Mouse (Mus musculus) adrenal gland, adult 2 months (tissue): Measurements from ENCODE around the gene E030025P04Rik. TPM values are rescaled to one million over a fixed set of nuclear protein-coding genes. Genes with fewer than 3 reads are reported as not detected.
A peak's percentile ranks its signal among the peaks of the same experiment; 100 is the strongest.

Source experiments
- DNase-seq: peaks from one replicate; pipeline ENCODE4 v3.0.0; 2021
- long read RNA-seq: library from polyadenylated mRNA; stranded (forward); transcript quantifications from one replicate; pipeline ENCODE4 v2.0.0, GENCODE M21; 2021
- polyA plus RNA-seq: library from polyadenylated mRNA; depleted of rRNA; stranded (reverse); fragments of >200 nt; gene quantifications from 2 replicates; pipeline ENCODE4 v1.2.3, GENCODE M21; 2012; rRNA removed
- total RNA-seq, 2 experiments: library from RNA; stranded (reverse); gene quantifications; 2 replicates each; pipeline ENCODE4 v1.2.3; 2021

Gene E030025P04Rik
- total RNA-seq: not detected
- not detected in 2 replicates for polyA plus RNA-seq
- long read RNA-seq: 0 reads

- DNase-seq: peak; percentile 31
These were observed at the start of gene E030025P04Rik for GRCm38 (mm10) chr11:109144236-109144635. TSS of gene E030025P04Rik (minus strand) at chr11:109144369.

DNA sequence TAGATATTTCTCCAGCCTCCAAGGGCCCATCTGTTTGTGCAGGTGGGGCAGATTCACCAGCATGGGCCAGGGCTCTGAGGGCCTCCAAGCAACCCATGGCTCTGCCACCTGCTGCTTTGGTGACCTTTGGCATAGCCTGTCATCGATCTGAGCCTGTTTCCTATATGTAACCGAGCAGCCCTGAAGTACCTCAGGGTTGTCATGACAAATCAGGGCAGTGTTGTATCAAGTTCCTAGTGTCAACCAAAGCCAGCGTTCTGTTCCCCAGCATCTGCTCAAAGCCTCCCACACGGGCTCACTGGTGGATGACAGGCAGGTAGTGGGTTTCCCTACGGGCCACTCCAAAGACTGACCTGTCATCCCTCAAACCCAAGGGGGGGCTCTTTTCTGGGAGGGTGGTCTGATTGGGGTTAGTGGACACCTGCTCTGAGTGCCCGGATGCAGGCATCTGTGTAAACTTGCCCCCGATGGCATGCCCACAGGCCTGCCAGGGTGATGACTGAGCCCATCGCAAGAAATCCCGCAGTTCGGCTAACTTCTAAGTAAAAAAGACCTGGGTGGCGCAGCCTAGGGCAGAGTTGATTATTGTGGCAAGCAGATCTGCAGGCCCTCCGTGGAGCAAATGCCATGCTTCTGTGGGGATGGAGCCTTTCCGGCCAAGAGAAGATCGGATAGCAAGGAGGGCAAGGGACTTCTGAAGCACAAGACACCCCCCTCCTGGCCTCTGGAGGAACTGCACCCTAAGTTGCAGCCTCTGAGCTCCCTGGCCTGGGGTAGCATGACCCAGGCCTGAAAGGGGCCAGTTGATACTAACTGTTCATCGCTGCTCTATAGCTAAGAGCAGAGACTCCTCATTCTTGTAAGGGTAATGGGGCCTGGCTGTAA is 48.7 kb upstream of the E030025P04Rik start:
- DNase-seq: peak; percentile 83

DNA sequence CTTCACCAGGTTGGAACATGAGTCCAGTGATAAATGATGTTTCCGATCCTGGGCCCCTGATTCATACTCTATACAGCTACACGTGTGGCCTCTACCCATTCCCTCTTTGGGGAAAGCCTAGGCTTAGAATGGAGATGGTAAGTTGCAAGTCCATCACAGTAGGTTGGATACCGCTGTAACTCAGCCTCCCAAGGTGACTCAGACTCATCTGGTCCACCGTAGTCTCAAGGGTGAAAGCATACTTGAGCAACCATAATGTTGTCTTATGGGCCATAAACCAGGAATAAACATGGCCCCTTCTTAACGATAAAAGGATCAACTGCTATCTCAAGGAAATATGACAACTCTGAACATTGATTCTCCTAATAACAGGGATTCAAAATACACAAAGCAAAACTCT is 44.1 kb upstream of the E030025P04Rik start:
- no peak for DNase-seq

DNA sequence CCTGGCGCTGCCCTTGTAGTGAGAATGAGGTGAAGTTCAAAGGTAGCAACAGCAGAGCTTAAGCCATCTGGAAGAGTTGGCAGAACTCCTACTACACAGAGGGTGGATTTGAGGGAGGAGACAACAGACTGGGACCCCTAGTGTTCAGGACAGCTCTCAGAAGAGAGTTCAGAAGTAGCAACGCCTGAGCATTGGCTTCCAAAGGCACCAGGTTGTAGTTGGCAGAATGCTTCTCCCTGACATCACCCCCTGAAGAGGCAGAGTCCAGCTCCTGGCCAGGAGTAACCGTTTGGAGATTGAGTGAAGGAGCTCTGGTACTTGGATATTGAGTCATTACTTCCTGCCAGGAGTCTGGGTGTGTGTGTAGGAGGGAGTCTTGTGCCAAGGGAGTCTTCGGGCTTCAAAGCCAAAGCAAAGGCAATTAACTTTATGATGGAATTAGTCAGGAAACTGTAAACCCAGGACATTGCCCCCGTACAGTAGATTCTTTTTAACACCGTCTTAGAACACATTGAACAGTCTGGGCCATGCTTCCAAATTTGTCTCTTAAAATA is 43.5 kb upstream of the E030025P04Rik start:
- no peak for DNase-seq

- DNase-seq: no peak
These were observed 36.9 kb upstream of the E030025P04Rik start for GRCm38 (mm10) chr11:109181118-109181517.

DNA sequence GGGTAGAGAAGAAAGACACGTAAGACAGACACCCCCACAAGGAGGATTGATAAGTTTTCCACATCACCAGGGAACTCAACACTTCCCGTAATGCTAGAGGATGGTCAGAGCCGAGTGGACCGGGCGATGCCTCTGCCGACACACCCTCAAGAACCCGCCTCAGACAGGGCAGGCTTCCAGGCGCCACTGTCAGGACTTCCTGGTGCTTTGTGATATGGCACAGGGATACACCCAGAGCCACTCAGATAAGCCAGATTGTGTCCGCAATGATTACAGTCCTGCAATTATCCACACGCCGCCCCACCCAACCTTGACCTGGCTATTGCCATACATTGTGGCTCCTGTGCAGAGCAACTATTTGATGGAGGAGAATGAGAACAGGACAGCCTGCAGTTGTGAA is 36.1 kb upstream of the E030025P04Rik start:
- no peak for DNase-seq

GRCm38 (mm10) chr11:109178788-109179518 is 34.8 kb upstream of the E030025P04Rik start:
- DNase-seq: peak; percentile 57

GRCm38 (mm10) chr11:109175376-109175969 is 31.3 kb upstream of the E030025P04Rik start:
- no peak for DNase-seq

- DNase-seq: no peak
These were observed 28.1 kb upstream of the E030025P04Rik start for GRCm38 (mm10) chr11:109172224-109172623.

DNA sequence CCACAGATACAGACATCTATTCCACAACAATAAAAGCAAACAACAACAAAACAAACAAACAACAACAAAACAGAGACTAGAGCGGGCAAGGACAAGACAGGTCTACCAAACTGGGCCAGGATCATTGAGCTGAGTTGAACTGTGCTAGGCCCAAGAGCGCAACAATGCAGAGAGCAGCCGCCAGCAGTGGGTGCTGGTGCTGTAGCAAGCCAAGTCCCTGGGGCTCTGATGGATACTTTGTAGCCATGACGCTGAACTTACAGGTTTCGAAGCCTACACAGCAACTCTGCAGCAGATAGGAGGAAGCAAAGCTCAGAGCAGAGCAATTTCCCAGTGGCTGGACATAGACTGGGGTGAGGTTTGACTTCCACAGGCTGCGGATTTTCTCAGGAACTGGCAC is 26.6 kb upstream of the E030025P04Rik start:
- no peak for DNase-seq

- DNase-seq: no peak
These were observed 13.5 kb upstream of the E030025P04Rik start for GRCm38 (mm10) chr11:109157694-109158093.

GRCm38 (mm10) chr11:109144890-109145341 is 747 bp upstream of the E030025P04Rik start:
- no peak for DNase-seq

DNA sequence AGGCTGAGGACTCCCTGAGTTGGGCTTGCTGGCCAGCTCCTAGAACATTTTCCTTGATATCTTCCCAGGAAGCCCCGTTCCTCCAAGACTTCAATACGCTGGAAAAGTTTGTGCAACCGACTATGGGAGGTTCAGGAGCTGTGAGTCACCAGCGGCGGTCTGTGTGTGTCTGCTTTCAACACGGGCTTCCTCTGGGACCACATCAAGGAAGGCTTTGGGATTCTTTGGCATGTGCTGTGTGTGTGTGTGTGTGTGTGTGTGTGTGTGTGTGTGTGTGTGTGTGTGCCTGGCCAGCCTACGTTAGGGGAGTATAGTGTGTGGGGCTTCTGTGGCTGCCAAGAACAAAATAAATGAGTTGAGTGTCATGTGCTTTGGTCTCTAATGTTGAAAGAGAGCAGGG is 17.7 kb downstream of the E030025P04Rik start:
- DNase-seq: peak; percentile 73

DNA sequence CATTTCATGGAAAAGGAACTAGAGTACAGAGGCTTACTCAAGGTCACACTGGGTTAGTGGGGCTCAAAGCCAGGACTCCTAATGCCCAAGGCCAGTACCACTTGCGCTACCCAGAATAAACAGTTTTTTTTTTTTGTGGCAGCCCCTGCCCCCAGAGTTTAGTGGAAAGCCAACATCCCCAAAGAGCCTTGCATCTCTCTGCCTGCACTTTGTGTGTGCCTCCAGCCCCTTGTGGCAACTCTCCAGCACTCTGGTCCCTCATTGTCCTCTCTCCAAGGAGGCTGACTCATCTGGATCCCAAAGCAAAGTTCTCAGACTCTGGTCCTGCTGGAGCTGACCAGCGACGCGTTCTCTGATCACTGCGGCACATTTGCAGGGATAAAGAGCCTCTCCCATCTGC is 18.7 kb downstream of the E030025P04Rik start:
- peak; percentile 71 for DNase-seq

DNA sequence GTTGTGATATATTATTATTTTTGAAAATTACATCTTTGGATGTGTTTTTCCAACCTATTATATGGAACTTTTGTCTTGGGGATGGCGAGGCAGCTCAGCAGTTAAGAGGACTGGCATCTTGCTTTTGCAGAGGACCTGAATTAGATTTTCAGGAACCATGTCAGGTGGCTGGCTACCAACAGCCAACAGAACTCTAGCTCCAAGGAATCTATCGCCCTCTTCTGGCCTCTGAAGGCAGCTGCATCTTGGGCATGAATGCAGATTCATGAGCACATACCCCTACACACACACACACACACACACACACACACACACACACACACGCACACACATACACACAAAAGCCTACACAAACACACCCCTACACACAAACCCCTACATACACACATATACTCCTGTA is 19.9 kb downstream of the E030025P04Rik start:
- no peak for DNase-seq

DNA sequence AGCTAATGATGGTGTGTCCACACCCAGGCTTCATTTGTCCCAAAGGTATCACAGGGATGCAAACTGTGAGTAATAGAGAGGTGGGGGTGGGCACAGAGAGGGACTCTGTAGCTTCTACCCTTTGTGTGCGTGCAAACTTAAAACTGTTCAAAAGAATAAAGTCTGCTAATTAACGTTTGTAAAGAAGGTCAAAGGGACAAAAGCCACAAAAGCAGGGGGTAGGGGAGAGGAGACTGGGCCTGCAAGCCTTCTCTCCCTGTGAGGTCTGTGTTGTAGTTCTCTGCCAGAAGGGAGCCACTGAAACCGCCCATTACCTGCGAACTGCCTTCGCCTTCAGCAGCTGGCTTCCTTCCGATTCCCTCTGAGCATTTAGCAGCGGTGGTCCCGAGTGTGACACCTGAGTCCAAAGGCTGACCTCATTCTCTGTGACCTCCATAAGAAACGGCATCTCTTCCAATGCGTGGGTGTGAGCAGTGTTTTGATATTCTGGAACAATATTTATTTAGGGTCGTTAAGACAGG is 34.3 kb downstream of the E030025P04Rik start:
- no peak for DNase-seq

DNA sequence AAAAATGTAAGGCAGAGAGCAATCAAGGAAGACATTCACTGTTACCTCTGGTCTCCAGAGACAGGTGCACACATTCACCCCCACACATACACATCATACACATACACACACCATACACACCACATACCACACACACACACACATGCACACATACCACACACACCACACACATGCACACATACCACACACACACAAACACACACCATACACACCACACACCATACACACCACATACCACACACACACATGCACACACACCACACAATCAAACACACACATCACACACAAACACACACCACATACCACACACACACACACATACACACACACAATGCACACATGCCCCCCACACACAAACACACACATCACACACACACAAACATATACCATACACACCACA is 35.1 kb downstream of the E030025P04Rik start:
- DNase-seq: no peak

GRCm38 (mm10) chr11:109107518-109108205 is 36.5 kb downstream of the E030025P04Rik start:
- no peak for DNase-seq

DNA sequence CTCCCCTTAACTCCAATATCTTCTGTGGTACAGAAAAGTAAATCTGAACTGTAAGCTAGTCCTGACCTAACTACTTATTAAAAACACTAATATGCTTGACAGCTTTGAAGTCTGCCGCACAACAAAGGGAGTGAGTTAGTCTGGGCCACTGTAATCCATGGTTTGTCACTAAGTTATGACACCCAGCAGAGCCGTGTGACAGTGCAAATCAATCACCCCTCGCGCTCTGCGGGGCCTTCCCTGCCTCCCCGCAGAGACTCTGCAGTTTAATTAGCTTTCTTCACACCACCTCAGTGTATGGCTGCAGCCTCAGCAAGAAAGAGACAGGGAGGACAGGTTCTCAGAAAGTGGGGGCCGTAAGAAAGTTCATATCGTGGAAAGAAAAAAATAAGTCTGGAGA is 37.4 kb downstream of the E030025P04Rik start:
- DNase-seq: no peak

GRCm38 (mm10) chr11:109106181-109106580 is 38.0 kb downstream of the E030025P04Rik start:
- DNase-seq: no peak

- DNase-seq: no peak
These were observed 40.8 kb downstream of the E030025P04Rik start for GRCm38 (mm10) chr11:109103386-109103785.
